Mouse (Mus musculus) neutrophil, adult 65 days (primary cell): ENCODE data around the gene Tdrkh. TPM values are rescaled to one million over a fixed set of nuclear protein-coding genes. Genes with fewer than 3 reads are reported as not detected.

Source experiments
- total RNA-seq: library from RNA; stranded (reverse); gene quantifications from 2 replicates; pipeline ENCODE4 v1.2.4, GENCODE M21; 2023

Gene Tdrkh
- 0.38 and 1.3 TPM in 2 replicates for total RNA-seq

DNA sequence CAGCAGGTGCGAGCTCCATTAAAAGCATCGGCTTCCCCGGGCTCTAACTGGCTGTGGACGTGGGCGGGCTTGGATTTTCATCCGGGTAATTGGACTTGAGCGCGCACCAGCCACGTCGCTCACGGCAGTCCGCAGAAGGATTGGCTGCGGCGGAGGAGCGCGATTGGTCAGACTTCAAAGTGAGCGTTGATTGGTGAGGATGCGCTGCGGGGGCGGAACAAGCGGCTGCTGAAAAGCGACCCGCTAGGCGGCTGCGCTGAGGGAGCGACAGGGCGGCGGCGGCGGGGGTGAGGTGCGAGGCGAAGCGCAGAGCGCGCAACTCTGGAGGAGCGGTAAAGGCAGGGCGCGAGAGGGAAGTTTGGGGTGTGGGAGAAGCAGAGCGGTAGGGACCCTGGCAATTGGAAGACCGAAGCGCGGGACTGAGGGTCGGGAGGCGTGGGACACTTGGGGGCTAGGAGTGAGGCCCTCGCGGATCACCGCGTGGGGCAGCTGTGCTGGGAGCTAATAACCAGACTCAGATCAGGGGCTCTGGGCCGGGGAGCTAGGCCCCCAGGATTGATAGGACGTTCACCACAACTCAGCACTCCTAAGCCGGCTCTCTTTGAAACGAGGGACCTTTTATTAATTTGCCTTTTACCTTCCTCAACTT, at the start of gene Tdrkh:
Gene Tdrkh (plus strand): TSS at position 243 of the 649 bp plus-strand sequence.

DNA sequence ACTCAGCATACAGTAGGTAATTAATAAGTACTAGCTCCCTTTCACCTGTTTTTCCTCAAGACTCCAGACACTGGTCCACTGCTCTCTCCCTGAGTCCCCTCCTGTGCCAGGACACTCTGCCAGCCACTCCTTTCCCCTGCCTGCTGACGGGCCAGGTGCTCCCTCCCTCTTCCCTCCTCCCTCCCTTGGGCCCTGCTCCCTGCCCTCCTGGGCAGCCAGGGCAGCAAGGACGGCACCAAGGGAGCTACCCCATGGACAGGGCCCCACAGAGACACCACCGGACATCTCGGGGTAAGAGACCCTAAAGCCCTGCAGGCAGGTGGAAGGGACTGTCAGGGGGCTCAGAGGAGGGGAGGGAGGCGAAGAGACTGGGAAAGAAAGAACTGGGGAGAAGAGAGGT, 40.4 kb upstream of the Tdrkh start, which contains the start of gene Rorc:
Gene Rorc (plus strand): TSS at position 154 of the 400 bp plus-strand sequence.

DNA sequence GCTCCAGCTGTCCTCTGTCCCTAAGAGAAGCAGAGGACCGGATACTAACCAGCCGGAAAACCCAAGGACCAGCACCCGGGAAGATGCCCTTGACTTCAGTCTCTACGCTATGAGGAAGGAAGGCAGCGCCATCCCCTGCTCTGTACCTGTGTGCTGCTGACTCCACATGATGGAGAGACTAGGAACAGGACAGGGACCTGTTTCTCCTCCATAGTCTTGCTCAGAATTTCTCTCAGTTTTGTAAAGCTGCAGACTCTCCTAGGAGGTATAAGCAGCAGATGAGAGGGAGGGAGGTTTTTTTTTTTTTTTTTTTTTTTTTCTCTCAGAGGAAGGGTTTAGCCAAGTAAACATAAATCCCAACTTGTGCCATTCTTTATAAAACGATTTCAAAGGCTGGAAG, 14.9 kb upstream of the Tdrkh start, which contains the start of gene Lingo4:
Gene Lingo4 (plus strand): TSS at position 301 of the 400 bp plus-strand sequence.

DNA sequence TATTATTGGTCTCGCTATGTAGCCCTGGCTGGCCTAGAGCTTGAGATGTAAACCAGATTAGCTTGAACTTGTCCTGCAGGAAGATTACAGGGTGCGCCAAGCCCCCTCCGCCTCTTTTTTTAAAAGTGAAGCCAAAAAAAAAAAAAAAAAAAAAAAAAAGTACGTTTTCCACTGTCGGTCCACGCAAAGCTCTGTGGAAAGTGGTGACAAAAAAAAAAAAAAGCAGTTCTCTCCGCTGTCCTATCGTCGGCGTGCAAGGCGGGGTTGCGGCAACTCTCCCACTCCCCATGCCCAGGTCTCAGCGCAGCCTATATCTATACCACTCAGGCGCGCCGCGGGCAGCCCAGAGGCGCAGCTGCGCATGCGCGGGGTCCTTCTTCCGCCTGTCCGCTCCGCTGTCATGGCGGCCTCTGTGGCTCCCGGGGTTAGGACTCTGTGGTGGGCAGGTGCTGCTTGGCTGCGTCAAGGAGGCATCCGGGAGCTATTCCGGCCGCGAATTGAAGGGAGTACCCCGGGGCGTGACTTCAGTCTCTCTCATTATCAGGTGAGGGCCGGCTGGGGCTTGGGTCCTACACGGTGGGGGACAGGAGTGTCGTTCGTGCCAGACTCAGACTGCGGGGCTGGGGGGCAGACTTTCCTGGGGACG, 30.0 kb downstream of the Tdrkh start, which contains the start of gene Mrpl9:
Gene Mrpl9 (plus strand): TSS at position 368 of the 646 bp plus-strand sequence.

DNA sequence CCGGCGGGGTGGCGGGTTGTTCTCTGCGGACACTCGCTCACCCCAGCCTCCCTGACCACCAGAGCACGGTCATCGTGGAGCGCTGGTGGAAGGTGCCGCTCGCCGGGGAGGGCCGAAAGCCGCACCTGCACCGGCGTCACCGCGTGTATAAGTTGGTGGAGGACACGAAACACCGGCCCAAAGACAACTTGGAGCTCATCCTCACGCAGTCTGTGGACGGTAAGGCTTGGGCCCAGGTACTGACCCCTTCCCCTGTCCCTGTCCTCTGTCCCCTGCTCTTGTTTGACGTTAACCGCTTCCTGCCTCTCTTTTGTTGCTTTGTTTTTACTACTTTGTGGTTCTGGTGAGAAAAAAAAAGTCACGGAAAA, 30.5 kb downstream of the Tdrkh start, which contains the start of gene Oaz3:
Gene Oaz3 (minus strand): TSS at position 319 of the 368 bp plus-strand sequence.

DNA sequence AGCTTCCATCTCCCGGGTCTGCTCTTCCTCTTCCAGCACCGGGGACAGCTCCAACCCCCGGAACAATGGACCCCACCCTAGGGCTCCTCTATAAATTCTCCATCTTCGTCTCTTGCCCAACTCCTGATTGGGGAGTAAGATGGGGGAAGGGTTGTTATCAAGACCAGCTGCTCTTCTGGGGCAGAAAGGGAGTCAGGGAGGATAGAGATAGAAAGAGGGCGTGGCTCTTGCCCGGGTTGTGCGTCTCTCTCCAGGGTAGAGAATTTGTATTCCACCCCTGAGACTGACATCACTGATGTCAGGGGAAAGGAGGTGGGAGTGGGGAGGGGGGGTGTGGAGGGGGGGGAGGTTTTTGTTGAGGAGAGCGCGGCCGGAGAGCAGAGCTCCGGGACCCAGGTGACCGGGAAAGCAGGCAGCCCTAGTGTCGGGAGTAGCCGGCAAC, 64.9 kb downstream of the Tdrkh start, which contains the start of gene Celf3:
Gene Celf3 (plus strand): TSS at position 315 of the 442 bp plus-strand sequence.

DNA sequence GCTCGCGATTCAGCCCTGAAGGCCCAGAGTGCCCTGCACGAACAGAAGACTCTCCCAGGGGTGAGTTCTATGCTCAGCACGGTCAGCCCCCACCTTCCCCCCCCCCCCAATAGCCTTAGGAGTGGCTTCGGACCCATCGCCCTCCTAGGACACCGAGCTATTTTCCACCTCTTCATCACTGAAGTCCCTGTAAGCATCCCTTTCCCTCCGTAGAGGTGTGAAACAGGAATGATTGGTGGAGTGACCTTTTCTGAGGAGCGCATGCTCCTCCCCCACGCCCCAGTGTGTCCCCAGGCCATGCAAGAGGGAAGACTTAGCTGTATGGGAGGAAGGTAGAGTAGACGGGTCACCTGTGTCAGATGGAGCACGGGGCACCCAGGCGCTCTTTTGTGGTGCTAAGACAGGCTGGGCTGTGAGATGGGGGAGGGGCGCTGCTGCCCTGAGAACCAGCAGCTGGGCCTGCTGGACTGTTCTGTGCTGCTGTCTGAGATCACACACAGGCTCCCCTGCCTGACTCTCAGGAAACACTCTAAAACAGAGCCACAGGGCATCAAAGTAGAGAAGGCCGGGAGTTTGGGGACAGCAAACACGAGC, 67.3 kb downstream of the Tdrkh start, which contains the start of gene Riiad1:
Gene Riiad1 (minus strand): TSS at position 51 of the 594 bp plus-strand sequence.

Other genes starting within 250 kb of the Tdrkh start
- gene Gm10696, start 235.1 kb upstream of the Tdrkh start, total RNA-seq: not detected in 2 replicates
- not detected in 2 replicates for gene Gm5286, start 216.6 kb upstream of the Tdrkh start, total RNA-seq
- gene Gm4778, start 149.2 kb upstream of the Tdrkh start, total RNA-seq: not detected in 2 replicates
- 0.35 and 0.75 TPM in 2 replicates for gene Them4, start 103.2 kb upstream of the Tdrkh start, total RNA-seq
- not detected in 2 replicates for gene Them5, start 71.2 kb upstream of the Tdrkh start, total RNA-seq
- not detected in 2 replicates for gene C2cd4d, start 50.8 kb upstream of the Tdrkh start, total RNA-seq
- gene Rorc, start 40.5 kb upstream of the Tdrkh start, total RNA-seq: not detected in 2 replicates
- gene Lingo4, start 14.8 kb upstream of the Tdrkh start, total RNA-seq: not detected in 2 replicates
- 21.5 and 28.5 TPM in 2 replicates for gene Mrpl9, start 30.0 kb downstream of the Tdrkh start, total RNA-seq
- not detected in 2 replicates for gene Oaz3, start 30.6 kb downstream of the Tdrkh start, total RNA-seq
- gene Celf3, start 65.0 kb downstream of the Tdrkh start, total RNA-seq: not detected in 2 replicates
- 1.3 and 2.0 TPM in 2 replicates for gene Riiad1, start 67.1 kb downstream of the Tdrkh start, total RNA-seq
- gene Snx27, start 169.4 kb downstream of the Tdrkh start, total RNA-seq: 45.5 and 53.7 TPM in 2 replicates
- gene Gm10972, start 229.8 kb downstream of the Tdrkh start, total RNA-seq: not detected in 2 replicates
- gene Tuft1, start 245.6 kb downstream of the Tdrkh start, total RNA-seq: 0.76 and 0.88 TPM in 2 replicates